Mouse (Mus musculus) forebrain, embryonic 16.5 days (tissue): ENCODE data around the gene Ins2. TPM values are rescaled to one million over a fixed set of nuclear protein-coding genes. Genes with fewer than 3 reads are reported as not detected.

Experiments used
- ATAC-seq: fragments of 200-750 bp; cut with Nextera tagmentation; 2 replicates; pipeline ENCODE4 v1.8.0; 2017; ENCODE audit warnings: mild to moderate bottlenecking, moderate library complexity
- H3K27ac ChIP-seq: fragments of 300-500 bp; sonication (generic); 2 replicates; pipeline ENCODE4 v1.5.1; 2014; ENCODE audit warnings: low read length, control low read depth
- H3K27me3 ChIP-seq: fragments of 300-500 bp; sonication (generic); replicated peaks from 2 replicates; pipeline ENCODE4 v1.6.1; 2014; ENCODE audit warnings: low read length; ENCODE audit not compliant: control insufficient read depth, insufficient read depth
- H3K36me3 ChIP-seq: fragments of 300-500 bp; sonication (generic); 2 replicates; pipeline ENCODE4 v1.6.1; 2014; ENCODE audit not compliant: control insufficient read depth, insufficient read depth
- H3K4me1 ChIP-seq: fragments of 300-500 bp; sonication (generic); replicated peaks from 2 replicates; pipeline ENCODE4 v1.6.1; 2014; ENCODE audit warnings: low read length; ENCODE audit not compliant: control insufficient read depth, insufficient read depth
- H3K4me2 ChIP-seq: fragments of 300-500 bp; sonication (generic); 2 replicates; pipeline ENCODE4 v1.6.1; 2014; ENCODE audit warnings: mild to moderate bottlenecking, low read length, control low read depth
- H3K4me3 ChIP-seq: fragments of 300-500 bp; sonication (generic); replicated peaks from 2 replicates; pipeline ENCODE4 v1.5.1; 2014; ENCODE audit warnings: mild to moderate bottlenecking, low read length, control low read depth
- H3K9ac ChIP-seq: fragments of 300-500 bp; sonication (generic); replicated peaks from 2 replicates; pipeline ENCODE4 v1.6.1; 2014; ENCODE audit warnings: low read depth, low read length, control low read depth
- H3K9me3 ChIP-seq: fragments of 300-500 bp; sonication (generic); 2 replicates; pipeline ENCODE4 v1.6.1; 2016; ENCODE audit warnings: low read length; ENCODE audit not compliant: control insufficient read depth
- WGBS: fragments of 180-500 bp; shearing (Covaris S2); extraction: QIAGEN DNeasy Blood & Tissue Kit; methylation state at CpG from one replicate; pipeline ENCODE4 v1.1.7; 2014; 5-methylcytosine and 5-hydroxymethylcytosine counted together
- polyA plus RNA-seq: library from polyadenylated mRNA; unstranded; fragments of >200 nt; fragmentation: Nextera tagmentation; extraction: Ambion mirVana; gene quantifications from 2 replicates; pipeline ENCODE4 v1.2.1, GENCODE M21; 2015

The Ins2 gene
- 1.3 TPM in 1 of 2 replicates, not detected in the other for polyA plus RNA-seq

DNA sequence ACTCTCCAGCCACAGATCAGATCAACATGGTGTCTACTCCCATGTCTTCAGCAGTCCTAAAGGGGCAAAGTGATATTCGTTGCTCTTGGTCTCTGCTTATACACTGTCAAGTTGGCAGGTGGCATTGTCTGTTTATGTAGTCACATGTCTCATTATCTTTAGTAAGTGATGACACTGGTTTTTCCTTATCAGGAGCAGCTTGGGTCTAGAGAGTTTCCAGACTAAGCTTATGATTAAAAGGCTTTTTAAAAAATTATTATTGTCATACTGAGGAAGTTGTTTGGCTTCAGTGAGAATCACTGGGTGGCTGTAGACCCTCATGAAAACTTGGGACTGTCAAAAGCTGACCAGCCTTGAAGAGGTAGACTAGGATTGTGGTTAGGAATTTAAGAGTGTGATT lies at the start of gene Ins2:
Gene Ins2, minus strand, starts transcription at position 101 of the 400 bp plus-strand sequence.
- Histone ChIP-seq H3K36me3 (no peaks in the 10 kb centered on the region), H3K27me3 (no peaks in the 10 kb centered on the region), H3K9ac (no peak within 1 kb of the TSS), H3K27ac (no peak within 1 kb of the TSS), H3K4me1 (no peaks in the 10 kb centered on the region), H3K9me3 (no peaks in the 10 kb centered on the region), H3K4me2 (no peak within 1 kb of the TSS), H3K4me3 (no peak within 1 kb of the TSS)
- no peak for ATAC-seq
- WGBS, result 82% methylated on average over 1 of the region's 1 CpGs

DNA sequence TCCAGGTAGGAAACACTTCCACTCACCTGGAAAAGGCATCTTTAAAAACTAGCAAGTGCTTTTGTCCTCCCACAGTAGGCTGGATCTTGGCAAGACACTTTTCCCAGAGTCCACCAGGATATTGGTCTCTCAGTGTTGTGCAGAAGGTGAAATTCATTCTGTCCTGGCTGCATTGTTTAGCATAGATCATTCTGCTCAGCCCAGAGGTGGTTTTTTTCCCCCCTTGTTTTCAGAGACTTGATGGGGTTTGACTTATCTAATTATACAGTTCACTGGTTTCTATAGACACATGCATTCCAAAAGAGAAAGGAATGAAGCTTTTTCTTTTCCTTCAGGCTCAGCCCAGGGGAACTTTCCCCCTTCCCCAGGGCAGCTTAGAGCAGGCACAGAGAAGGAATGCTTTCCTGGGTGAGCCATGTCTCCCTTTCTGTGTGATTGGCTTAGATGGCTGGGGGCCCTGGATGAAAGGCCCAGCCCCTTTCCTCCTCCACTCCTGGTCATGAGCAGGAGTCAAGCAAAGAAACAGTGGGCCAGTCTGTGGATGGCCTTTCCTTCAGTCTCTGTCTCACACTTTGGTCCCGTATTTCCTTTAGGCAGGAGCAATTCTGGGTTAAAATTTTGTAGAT lies 49.6 kb upstream of the Ins2 start:
- no peak overlapping the region for H3K27ac ChIP-seq
- H3K4me2 ChIP-seq, result no peak overlapping the region

DNA sequence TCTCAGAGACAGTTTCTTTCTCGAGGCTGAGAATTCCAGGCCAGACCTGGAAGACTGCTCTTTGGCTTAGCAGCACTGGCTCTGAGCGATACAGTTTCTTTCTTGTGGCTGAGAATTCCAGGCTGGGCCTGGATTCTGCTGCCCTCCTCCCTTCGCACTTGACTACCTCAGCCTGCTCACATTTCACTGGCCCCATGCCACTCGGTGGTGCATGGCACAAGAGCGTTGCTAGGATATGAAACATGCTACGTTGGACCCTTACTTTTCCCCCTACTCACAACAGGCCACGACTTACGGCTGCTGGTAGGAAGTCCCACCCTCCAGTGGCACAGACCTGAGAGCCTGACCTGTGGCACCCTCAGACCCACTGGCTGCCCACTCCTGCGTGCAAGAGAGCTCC lies 46.5 kb upstream of the Ins2 start:
- Histone ChIP-seq H3K9me3 (no peaks in the 10 kb centered on the region), H3K27ac (no peak overlapping the region), H3K9ac (no peak overlapping the region), H3K36me3 (no peaks in the 10 kb centered on the region), H3K27me3 (no peaks in the 10 kb centered on the region), H3K4me2 (no peak overlapping the region), H3K4me3 (no peak overlapping the region), H3K4me1 (no peaks in the 10 kb centered on the region)
- ATAC-seq, result no peak
- WGBS, result 67% methylated on average over 9 of the region's 9 CpGs

More for the DNA sequence above, 49.6 kb upstream of the Ins2 start:
- WGBS, result 20% methylated on average over 1 of the region's 1 CpGs
- H3K27me3 ChIP-seq, result no peaks in the 10 kb centered on the region
- no peaks in the 10 kb centered on the region for H3K4me1 ChIP-seq
- no peaks in the 10 kb centered on the region for H3K9me3 ChIP-seq
- no peak for ATAC-seq
- no peak overlapping the region for H3K9ac ChIP-seq
- H3K36me3 ChIP-seq, result no peaks in the 10 kb centered on the region
- H3K4me3 ChIP-seq, result no peak overlapping the region

DNA sequence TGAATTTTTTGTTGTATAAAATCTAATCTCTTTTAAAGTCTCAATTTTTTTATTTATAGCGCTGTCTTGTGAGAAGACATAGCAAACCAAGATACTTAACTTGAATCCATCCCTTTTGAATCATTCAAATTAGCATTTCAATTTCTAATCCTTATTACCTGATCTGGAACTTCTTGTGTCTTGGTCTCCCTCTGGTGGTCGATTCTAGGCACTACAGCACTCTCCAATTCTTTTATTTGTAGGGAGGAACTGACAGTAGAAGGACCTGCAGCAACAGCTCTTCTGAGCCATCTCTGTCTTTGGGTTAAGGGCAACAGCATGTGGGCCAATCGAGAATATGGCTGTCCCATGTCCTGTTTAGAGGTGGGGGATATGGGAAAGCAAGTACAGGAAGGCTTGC lies 5.4 kb downstream of the Ins2 start:
- Histone ChIP-seq H3K36me3 (no peaks in the 10 kb centered on the region), H3K4me1 (no peaks in the 10 kb centered on the region), H3K9ac (no peak overlapping the region), H3K27ac (no peak overlapping the region), H3K4me3 (no peak overlapping the region), H3K4me2 (no peak overlapping the region), H3K9me3 (no peaks in the 10 kb centered on the region), H3K27me3 (no peaks in the 10 kb centered on the region)
- no peak for ATAC-seq
- 12% methylated on average over 3 of the region's 3 CpGs for WGBS

DNA sequence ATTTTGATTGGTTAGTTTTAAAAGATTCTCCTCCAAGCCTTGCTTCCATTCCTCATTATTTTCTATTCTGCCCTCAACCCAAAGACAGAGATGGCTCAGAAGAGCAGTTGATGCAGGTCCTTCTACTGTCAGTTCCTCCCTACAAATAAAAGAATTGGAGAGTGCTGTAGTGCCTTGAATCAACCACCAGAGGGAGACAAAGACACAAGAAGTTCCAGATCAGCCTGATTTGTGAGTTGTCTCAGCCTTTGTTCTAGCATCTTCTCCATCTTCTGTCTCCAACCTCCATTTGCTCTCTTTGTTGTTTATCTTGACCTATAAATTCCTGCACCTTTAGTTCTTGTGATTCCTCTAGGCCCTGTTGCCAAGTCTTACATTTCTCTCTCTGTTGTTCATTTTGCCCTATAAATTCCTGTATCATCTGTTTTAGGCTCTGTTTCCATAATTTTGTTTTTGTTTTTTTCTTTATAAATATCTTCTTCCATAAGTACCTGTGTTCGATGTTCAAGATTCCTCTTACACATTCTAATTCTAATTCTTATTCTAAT lies 6.2 kb downstream of the Ins2 start:
- ATAC-seq, result no peak
- no peaks in the 10 kb centered on the region for H3K9me3 ChIP-seq
- WGBS, result 73% methylated on average over 1 of the region's 1 CpGs

DNA sequence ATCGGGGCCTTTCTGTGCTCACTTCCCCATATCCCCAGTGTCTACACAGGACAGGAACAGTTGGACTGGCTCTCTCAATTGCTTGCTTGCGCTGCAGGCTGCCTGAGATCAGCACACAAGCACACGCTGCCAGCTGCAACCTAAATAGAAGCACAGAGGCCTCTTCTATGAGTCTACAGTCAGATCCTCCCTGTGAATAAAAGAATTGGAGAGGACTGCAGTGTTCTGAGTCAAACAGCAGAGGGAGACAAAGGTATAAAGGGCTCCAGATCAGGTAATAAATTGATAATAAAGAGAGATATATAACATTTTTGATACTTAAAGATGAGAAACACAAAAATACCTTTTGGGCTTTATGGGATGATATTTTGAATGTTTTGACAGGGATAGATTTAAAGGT lies 17.2 kb downstream of the Ins2 start:
- WGBS, result 48% methylated on average over 3 of the region's 3 CpGs
- Histone ChIP-seq H3K27me3 (0 out of 2 replicates have a peak, but pooled peaks cover 2% of the 10 kb centered on the region), H3K4me2 (no peak overlapping the region), H3K27ac (no peak overlapping the region), H3K9me3 (no peaks in the 10 kb centered on the region), H3K36me3 (no peaks in the 10 kb centered on the region), H3K9ac (no peak overlapping the region), H3K4me3 (no peak overlapping the region), H3K4me1 (no peaks in the 10 kb centered on the region)
- ATAC-seq, result no peak

More for the DNA sequence above, 6.2 kb downstream of the Ins2 start:
- H3K4me3 ChIP-seq, result no peak overlapping the region
- H3K4me2 ChIP-seq, result no peak overlapping the region
- no peaks in the 10 kb centered on the region for H3K4me1 ChIP-seq
- no peaks in the 10 kb centered on the region for H3K36me3 ChIP-seq
- no peak overlapping the region for H3K9ac ChIP-seq
- no peak overlapping the region for H3K27ac ChIP-seq
- H3K27me3 ChIP-seq, result no peaks in the 10 kb centered on the region

DNA sequence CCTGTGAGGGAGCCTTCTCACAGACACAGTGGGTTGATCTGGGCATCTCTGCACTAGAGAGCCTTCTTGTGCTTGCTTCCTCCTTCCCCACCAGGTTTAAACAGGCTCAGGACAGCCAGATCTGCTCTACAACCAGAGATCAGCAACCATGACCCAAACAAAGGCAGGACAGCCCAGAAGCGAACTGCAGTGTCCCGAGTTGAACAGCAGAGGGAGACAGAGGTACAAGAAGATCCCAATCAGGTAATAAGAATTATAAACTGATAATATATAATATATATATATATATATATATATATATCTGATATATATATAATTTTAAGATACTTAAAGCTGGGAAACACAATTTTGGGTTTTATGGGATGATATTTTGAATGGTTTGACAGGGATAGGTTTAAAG lies 22.5 kb downstream of the Ins2 start:
- no peak overlapping the region for H3K9ac ChIP-seq
- no peaks in the 10 kb centered on the region for H3K9me3 ChIP-seq
- H3K27ac ChIP-seq, result no peak overlapping the region
- no peaks in the 10 kb centered on the region for H3K36me3 ChIP-seq
- no peak for ATAC-seq
- no peaks in the 10 kb centered on the region for H3K4me1 ChIP-seq
- no peak overlapping the region for H3K4me2 ChIP-seq
- H3K4me3 ChIP-seq, result no peak overlapping the region
- 0% methylated on average over 2 of the region's 2 CpGs for WGBS
- no peaks in the 10 kb centered on the region for H3K27me3 ChIP-seq

DNA sequence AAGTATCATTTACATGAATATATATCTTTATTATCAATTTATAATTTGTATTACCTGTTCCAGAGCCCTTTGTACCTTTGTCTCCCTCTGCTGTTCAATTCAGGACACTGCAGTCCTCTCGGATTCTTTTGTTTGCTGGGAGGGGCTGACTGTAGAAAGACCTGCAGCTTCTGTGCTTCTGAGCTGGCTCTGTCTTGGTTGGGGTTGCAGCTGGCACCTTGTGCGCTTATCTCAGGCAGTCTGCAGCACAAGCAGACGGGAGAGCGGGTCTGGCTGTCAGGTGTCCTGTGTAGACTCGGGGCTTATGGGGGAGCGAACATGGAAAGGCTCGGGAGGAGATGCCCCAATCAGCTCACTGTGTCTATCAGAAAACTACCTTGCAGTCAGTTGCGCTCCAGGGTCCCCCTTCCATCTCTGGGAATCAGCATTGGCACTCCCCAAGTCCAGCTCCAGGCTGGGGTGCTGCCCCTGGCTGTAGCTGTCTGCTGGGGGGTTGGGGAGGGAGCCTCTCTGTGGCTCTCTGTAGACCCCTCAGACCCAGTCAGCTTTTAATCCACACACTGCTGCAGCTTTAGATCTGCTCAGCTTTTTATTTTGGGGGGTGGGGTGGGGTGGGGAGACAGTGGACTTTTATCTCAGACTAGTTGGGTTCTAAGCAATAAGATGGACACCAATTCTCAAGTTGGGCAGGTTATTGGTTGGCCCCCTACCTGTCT lies 28.2 kb downstream of the Ins2 start:
- peak; percentile 72 for ATAC-seq
- Histone ChIP-seq H3K4me3 (peak overlapping the region; percentile 41), H3K27ac (no peak overlapping the region), H3K4me2 (peak overlapping the region; percentile 66), H3K9ac (peak overlapping the region; percentile 76), H3K4me1 (peaks cover 4% of the 10 kb centered on the region), H3K9me3 (no peaks in the 10 kb centered on the region), H3K36me3 (no peaks in the 10 kb centered on the region), H3K27me3 (no peaks in the 10 kb centered on the region)
- WGBS, result 11% methylated on average over 8 of the region's 8 CpGs

DNA sequence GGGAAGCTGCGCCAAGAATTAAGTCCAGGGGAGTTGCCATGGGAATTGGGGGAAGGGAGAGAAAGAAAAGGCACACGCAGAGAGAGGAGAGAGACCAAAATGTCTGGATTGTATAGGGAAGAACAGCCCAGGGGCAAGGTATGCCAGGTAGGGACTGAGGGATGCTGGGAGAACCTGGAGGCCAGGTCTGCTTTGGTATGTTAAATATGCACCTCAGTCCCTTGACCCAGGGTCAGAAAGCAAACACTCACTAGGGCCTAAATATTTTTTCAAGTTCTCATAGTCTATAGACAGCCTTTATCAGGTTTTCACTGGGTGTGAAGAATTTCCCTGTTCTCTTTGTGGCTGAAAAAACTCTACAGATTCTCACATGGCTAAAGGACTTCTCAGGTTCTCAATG lies 36.3 kb downstream of the Ins2 start:
- Histone ChIP-seq H3K4me2 (no peak overlapping the region), H3K4me3 (no peak overlapping the region), H3K9ac (no peak overlapping the region), H3K36me3 (no peaks in the 10 kb centered on the region), H3K4me1 (no peaks in the 10 kb centered on the region), H3K27ac (no peak overlapping the region), H3K9me3 (no peaks in the 10 kb centered on the region), H3K27me3 (no peaks in the 10 kb centered on the region)
- WGBS, result 76% methylated on average over 2 of the region's 2 CpGs
- no peak for ATAC-seq
